Mouse (Mus musculus) cerebellum, adult 9-10 months (tissue): ENCODE data around the gene Hrh2.

ENCODE experiments used
- DNase-seq: peaks from one replicate; pipeline ENCODE4 v3.0.0; 2022

The Hrh2 gene

DNA sequence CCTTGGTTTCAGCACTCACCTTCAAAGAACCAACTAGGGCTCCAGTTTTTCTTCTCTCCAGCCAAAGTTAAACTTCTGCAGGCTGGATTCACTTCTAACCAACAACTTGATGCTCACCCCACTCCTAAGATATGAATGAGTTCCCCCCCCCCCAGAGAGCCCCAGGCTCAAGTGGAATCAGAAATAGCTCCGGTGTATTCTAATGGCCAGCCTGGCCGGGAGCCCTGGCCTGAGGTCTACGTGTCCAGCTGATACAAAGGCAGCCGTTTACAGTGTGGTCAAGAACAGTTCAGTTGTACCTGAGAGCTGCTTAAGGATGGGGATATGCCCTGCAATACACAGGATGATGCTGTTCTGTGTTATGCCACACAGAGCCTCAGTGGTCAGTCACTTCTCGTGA is 13.3 kb upstream of the Hrh2 start:
- DNase-seq = no peak

GRCm38 (mm10) chr13:54179971-54180370 is 12.0 kb upstream of the Hrh2 start:
- DNase-seq = no peak

DNA sequence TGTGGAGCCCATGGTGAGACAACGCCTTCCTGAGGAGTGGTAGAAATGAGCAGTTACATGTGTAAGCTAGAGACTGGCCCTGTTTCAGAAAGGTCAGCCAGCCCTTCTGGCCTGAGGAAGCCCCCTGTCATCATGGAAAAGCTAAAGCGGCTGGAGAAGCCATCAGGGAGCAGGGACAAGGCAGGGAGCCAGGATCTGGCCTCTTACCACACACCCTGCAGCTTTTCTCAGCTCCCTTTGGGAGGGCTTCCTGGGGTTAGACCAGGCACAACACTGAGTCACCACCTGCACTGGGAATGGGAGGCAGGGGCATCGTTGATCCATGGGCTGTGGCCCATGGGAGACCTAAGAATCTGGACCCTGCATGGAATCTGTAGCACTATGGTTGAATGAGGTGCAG is 11.5 kb upstream of the Hrh2 start:
- DNase-seq = no peak

GRCm38 (mm10) chr13:54181318-54181717 is 10.6 kb upstream of the Hrh2 start:
- no peak for DNase-seq

DNA sequence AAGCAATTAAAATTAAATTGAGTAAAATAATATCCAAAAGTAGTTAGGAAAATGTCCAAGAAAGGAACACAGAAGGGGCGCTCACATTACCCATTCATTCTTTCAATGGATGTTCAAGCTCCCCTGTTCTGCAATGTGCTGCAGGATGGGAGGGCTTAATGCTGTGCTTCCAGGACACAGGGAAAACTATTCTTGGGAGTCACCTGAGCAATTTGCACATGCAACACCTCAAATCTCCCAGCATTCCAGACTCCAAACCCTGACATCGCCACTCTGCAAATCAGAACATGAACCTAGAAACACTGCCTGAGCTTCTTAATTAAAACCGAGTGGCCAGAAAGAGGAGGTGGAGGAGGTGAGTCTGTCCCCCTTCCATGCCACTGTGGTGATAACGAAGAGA is 10.0 kb upstream of the Hrh2 start:
- no peak for DNase-seq

- no peak for DNase-seq
Measured at GRCm38 (mm10) chr13:54186394-54186793, 5.5 kb upstream of the Hrh2 start.

- no peak for DNase-seq
Measured at GRCm38 (mm10) chr13:54188190-54188706, 3.7 kb upstream of the Hrh2 start.

DNA sequence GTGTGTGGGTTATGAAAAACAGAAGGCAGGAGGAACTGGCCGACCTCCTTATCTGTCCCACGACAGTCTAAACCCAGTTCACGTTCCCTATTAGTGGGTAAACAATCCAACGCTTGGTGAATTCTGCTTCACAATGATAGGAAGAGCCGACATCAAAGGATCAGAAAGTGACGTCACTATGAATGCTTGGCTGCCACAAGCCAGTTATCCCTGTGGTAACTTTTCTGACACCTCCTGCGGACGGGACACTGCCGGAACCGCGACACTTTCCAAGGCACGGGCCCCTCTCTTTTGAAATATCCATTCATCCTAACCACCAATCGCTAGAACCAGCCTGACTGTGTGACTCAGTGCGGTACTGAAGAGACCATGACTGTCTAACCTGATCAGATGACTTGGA is 2.0 kb upstream of the Hrh2 start:
- DNase-seq = no peak

- DNase-seq = no peak
Measured at GRCm38 (mm10) chr13:54191181-54191580, 748 bp upstream of the Hrh2 start.

DNA sequence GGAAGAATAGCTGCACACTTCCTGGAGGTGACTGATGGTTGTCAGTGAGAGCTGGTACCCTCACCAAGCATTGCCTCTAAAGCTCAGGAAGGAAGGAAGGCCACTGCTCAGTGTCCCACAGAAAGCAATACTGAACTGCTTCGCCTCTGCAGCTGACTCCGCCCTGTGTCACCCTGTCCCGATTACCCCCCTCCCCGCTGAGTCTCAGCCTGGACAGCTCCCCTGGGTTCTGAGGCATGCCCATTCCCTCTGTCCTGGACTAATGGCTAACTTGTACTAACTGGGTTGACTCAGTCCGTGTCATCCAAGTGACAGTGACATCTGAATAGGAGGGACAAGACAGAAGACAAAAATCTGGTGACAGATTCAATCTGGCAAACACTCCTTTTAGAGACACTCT is 1.7 kb downstream of the Hrh2 start:
- no peak for DNase-seq

DNA sequence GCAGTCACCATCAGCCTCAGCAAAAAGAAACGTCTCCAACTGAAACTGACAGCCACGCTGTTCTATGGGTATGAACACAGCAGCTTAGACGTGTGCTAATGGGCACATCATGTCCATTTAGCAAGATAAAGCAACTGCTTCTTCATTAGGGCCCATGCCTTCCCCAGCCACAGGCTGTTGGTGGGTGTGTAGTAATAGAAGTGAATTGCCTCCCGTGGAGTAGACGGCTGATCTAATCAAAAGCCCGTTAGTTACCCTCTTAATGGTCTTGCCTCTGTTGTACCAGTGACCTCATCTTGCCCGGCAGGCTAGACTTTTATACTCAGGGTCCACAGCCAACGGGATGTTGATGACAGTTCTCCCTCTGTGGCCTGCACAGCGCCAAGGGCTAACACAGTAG is 7.1 kb downstream of the Hrh2 start:
- DNase-seq = no peak

DNA sequence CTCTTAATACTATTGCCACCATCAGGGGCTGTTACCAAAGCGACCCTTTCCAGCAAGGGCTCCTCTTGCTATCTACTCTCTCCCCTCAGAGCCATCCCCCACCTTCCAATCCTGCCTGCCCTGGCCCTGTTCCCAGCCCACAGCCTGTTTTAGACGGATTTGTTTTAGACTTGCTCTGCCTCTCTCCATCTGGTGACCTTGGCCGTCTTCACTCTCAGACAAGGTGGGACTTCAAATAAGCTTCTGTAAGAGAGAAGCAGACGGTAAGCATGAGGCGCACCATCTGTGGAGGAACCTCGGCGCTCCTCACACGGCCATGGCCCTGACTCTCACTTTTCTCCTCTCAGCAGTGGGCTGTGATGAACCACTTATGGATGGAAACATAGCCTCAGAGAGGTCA is 10.5 kb downstream of the Hrh2 start:
- peak; percentile 75 for DNase-seq

DNA sequence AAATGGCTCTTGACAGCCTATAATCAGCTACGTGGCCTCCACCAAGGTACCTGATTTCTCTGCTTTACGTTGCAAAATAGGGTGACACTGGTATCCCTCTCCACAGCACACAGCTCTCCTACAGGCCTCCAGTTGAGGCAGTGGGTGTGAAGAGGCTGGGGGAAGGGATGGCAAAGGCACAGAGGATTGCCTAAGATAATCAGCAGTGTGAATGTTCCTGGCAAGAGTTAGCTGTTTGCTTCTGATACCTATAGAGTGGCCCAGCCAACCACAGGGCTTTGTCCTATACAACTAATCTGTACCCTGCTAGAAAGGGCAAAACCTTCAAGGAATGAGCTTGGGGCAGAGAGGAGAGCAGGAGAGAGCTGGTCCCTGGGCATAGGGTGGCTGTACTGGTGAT is 11.5 kb downstream of the Hrh2 start:
- no peak for DNase-seq

- DNase-seq = no peak
Measured at GRCm38 (mm10) chr13:54205195-54205594, 13.3 kb downstream of the Hrh2 start.

- no peak for DNase-seq
Measured at GRCm38 (mm10) chr13:54206140-54206753, 14.3 kb downstream of the Hrh2 start.

- no peak for DNase-seq
Measured at GRCm38 (mm10) chr13:54209476-54210253, 17.7 kb downstream of the Hrh2 start.

DNA sequence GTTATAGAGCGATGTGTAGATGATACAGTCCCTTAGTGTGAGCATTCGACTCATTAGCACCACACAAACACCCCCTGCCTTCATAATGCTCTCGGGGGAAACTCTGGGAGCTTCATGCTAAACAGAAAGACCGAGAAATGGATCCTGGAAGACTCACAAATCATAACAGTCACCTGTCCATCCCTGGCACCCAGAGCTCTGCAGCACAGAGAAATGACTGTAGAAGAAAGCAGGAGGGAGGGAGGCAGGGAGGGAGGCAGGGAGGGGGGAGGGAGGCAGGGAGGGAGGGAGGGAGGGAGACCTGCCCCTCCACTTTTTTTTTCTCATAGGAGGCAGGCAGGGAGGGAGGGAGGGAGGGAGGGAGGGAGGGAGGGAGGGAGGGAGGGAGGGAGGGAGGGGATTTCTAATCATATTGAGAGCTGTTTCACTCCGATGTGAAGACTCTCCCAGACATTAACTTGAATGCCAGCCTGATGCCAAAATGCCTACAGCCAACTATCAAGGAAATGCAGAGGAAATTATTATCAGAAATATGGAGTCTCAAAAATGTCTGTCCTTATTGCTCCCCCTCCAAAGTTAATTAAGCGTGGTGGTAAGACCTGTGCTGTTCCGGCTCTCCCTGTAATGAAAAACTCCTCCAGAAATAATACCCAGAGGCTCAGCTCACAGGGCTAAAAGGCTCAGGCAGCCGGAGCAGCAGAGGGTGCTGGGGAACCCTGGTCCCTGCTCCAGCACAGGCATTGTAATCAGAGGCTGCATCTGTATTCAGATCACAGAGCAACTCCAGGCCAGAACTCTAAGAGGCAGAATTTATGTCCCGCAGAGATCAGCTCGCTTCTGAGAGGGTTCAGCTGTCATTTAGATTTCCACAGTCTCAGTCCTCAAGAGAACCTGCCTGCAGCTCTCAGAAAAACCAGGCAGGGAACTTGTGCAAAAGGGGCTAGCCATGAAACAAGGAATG is 19.9 kb downstream of the Hrh2 start:
- DNase-seq = peak; percentile 26

DNA sequence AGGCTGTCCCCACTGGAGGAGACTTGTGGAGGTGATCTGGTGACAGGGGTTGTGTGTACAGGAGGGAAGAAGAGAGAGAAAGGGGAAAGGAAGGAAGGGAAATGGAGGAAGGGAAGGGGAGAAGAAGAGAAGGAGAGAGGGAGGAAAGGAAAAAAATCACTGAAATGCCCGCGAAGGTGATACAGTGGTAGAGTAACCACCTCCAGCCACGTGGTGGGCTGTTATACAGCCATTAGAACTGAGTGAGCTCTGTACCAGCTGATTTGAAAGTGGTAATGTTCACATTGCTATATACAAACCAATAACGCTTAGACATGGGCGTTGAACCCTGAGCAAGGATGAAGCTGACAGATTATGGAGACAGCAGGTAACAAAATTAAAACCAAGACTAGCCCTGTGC is 20.6 kb downstream of the Hrh2 start:
- DNase-seq = no peak

DNA sequence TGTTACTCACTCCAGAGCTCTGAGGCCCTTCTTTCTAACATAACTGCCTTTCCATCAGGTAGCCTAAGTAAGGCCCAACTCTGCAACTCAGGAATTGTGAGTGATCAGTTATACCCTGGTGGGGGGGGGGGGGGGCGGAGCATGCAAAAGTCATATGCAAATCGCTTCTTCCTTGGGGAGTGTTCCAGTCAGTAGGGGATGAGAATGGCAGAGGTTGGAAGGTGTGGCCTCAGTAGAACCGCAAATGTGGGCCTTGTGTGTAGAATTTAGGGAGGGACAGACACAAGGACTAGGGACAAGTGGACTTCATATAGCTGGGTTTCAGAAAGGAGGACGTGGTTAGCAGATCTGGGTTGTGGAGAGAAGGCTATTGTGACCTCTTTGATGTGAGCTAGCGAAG is 23.3 kb downstream of the Hrh2 start:
- DNase-seq = no peak

DNA sequence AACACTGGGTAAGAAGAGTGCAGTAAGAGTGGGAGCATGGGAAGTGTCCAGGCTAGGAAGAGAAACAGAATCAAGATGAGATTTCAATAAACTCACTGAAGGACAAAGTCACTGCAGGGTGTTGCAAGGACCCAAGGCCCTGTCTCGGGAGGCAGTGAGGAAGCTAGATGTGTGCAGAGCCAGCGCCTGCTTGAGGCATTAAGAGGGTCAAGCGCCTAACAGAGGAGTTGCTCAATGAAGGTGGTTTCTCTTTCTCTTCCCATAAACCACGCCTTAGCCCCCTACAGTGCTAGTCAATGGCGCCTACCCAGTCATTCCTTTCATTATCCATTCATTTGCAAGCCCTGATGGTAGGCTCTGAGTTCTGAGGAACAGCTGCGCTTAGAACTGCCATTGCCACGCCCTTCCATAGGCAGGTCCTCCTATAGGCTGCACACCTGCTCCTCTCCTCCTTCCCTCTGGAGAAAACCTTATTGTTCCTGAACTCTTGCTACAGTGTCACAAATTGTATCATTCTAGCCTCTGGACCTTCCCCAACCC is 23.9 kb downstream of the Hrh2 start:
- DNase-seq = no peak

DNA sequence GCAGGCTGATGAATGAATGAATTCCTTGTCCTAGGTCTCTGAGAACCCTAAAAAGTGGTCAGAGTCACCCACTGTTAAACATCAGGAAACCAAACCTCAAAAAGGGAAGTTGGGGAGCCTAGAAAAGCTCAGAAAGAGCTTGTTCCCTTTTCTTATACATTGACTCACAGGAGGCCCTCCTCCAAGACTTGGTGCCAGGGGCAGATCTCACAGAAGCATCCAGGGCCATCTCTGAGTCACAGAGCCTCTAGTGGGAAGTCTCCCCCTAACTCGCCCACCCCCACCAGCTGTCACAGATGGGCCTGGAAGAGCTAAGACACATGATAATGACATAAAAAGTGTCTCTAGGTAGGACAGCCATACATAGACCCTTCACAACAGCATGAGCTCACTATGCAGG is 26.4 kb downstream of the Hrh2 start:
- no peak for DNase-seq

GRCm38 (mm10) chr13:54221631-54222179 is 29.8 kb downstream of the Hrh2 start:
- DNase-seq = no peak
